Comparison of ENCODE assay signal across 29 mouse cellular contexts in genomic region chr4:40106004-40106536, GRCm38 (mm10). TPM values are rescaled to one million over a fixed set of nuclear protein-coding genes. Genes with fewer than 3 reads are reported as not detected.
DNase-seq lines count a peak whose midpoint lies in the region; ATAC-seq and TF ChIP-seq lines count a peak whose summit lies in the region.
"Had no signal": no experiment of that assay in that cellular context is flagged by ENCODE, and none has a peak within 500 bp of the region (broad histone marks: within the 10 kb centered on the region; RNA-seq: fewer than 3 reads in every experiment).

No protein-coding gene starts in this region.

- no peaks in the 10 kb centered on the region for H3K36me3 ChIP-seq in forebrain, embryonic 13.5 days (ENCODE audit: poor library complexity, severe bottlenecking)
- H3K36me3 ChIP-seq in forebrain, embryonic 10.5 days (replicated peaks): no peaks in the 10 kb centered on the region
- no peaks in the 10 kb centered on the region for H3K36me3 ChIP-seq in forebrain, embryonic 16.5 days (ENCODE audit: control insufficient read depth, insufficient read depth)
- no peaks in the 10 kb centered on the region for H3K36me3 ChIP-seq in forebrain, postnatal 0 days (ENCODE audit: insufficient read depth)
- H3K36me3 ChIP-seq: embryonic facial prominence, embryonic 10.5 days; embryonic facial prominence, embryonic 13.5 days; heart, embryonic 12.5 days; heart, embryonic 15.5 days; hindbrain, embryonic 12.5 days; hindbrain, embryonic 15.5 days; intestine, embryonic 15.5 days had no signal

- H3K4me2 ChIP-seq in forebrain, embryonic 13.5 days: no peak overlapping the region
- H3K4me2 ChIP-seq in forebrain, embryonic 16.5 days (ENCODE audit: low read length): no peak overlapping the region
- no peak overlapping the region for H3K4me2 ChIP-seq in forebrain, postnatal 0 days (ENCODE audit: low read depth)
- H3K4me2 ChIP-seq: embryonic facial prominence, embryonic 13.5 days; heart, embryonic 12.5 days; heart, embryonic 15.5 days; hindbrain, embryonic 12.5 days; hindbrain, embryonic 15.5 days; intestine, embryonic 15.5 days had no signal

- no peaks in the 10 kb centered on the region for H3K9me3 ChIP-seq in forebrain, embryonic 13.5 days (replicated peaks)
- no peaks in the 10 kb centered on the region for H3K9me3 ChIP-seq in forebrain, embryonic 10.5 days
- peaks cover 2% of the 10 kb centered on the region; the same call in 1 of the 2 replicates for H3K9me3 ChIP-seq in forebrain, embryonic 16.5 days (ENCODE audit: control insufficient read depth, low read length)
- no peaks in the 10 kb centered on the region for H3K9me3 ChIP-seq in forebrain, postnatal 0 days (ENCODE audit: low read length)
- H3K9me3 ChIP-seq: embryonic facial prominence, embryonic 10.5 days; embryonic facial prominence, embryonic 13.5 days; heart, embryonic 12.5 days; heart, embryonic 15.5 days; hindbrain, embryonic 12.5 days; hindbrain, embryonic 15.5 days; intestine, embryonic 15.5 days had no signal

- no peak overlapping the region for H3K27ac ChIP-seq in forebrain, embryonic 13.5 days
- no peak overlapping the region for H3K27ac ChIP-seq in forebrain, embryonic 10.5 days
- H3K27ac ChIP-seq in forebrain, embryonic 16.5 days (ENCODE audit: low read length): no peak overlapping the region
- H3K27ac ChIP-seq in forebrain, postnatal 0 days (ENCODE audit: low read depth, low read length): no peak overlapping the region
- H3K27ac ChIP-seq: embryonic facial prominence, embryonic 10.5 days; embryonic facial prominence, embryonic 13.5 days; gastrocnemius, adult 2 months; heart, embryonic 15.5 days; hindbrain, embryonic 12.5 days; hindbrain, embryonic 15.5 days; intestine, embryonic 15.5 days had no signal

- H3K27me3 ChIP-seq in forebrain, embryonic 13.5 days: no peaks in the 10 kb centered on the region
- H3K27me3 ChIP-seq in forebrain, embryonic 10.5 days (ENCODE audit: poor library complexity, severe bottlenecking): no peaks in the 10 kb centered on the region
- H3K27me3 ChIP-seq in forebrain, embryonic 16.5 days (replicated peaks; ENCODE audit: control insufficient read depth, insufficient read depth, low read length): no peaks in the 10 kb centered on the region
- no peaks in the 10 kb centered on the region for H3K27me3 ChIP-seq in forebrain, postnatal 0 days (ENCODE audit: insufficient read depth, low read length)
- H3K27me3 ChIP-seq: embryonic facial prominence, embryonic 13.5 days; heart, embryonic 12.5 days; heart, embryonic 15.5 days; hindbrain, embryonic 12.5 days; hindbrain, embryonic 15.5 days; intestine, embryonic 15.5 days had no signal

- peaks cover 8% of the 10 kb centered on the region; the same call in 1 of the 2 replicates for H3K4me1 ChIP-seq in forebrain, embryonic 13.5 days
- peaks cover 13% of the 10 kb centered on the region for H3K4me1 ChIP-seq in forebrain, embryonic 10.5 days
- 0 out of 2 replicates have a peak, but pooled peaks cover 2% of the 10 kb centered on the region for H3K4me1 ChIP-seq in forebrain, embryonic 16.5 days (replicated peaks; ENCODE audit: control insufficient read depth, insufficient read depth, low read length)
- H3K4me1 ChIP-seq in forebrain, postnatal 0 days (ENCODE audit: insufficient read depth): no peaks in the 10 kb centered on the region
- H3K4me1 ChIP-seq: embryonic facial prominence, embryonic 10.5 days; embryonic facial prominence, embryonic 13.5 days; heart, embryonic 12.5 days; heart, embryonic 15.5 days; hindbrain, embryonic 15.5 days; intestine, embryonic 15.5 days had no signal

- DNase-seq in forebrain, embryonic 10.5 days (ENCODE audit: extremely low spot score, low spot score): no peak
- no peak for DNase-seq in forebrain, postnatal 0 days
- peak; percentile 87 for DNase-seq in R1 (ENCODE audit: low read depth, low spot score)
- no peak for DNase-seq in urinary bladder, adult 2 months (ENCODE audit: low spot score)
- DNase-seq in heart, adult 8-10 months (ENCODE audit: low spot score): no peak
- DNase-seq: adrenal gland, postnatal 10 days; adrenal gland, postnatal 36 days; cerebellum, adult 11-12 months; cerebellum, adult 8-10 months; cerebellum, postnatal 10 days; cerebellum, postnatal 36 days; embryo, embryonic 11 days; gastrocnemius, adult 2 months; gastrocnemius, postnatal 14 days; heart, adult 11 months; heart, postnatal 10 days; heart, postnatal 36 days; kidney, adult 11 months; kidney, adult 8-10 months had no signal

- whole genome bisulfite sequencing in forebrain, embryonic 13.5 days: 13% methylated on average over 8 of the region's 8 CpGs
- 37% methylated on average over 8 of the region's 8 CpGs for WGBS in forebrain, embryonic 10.5 days
- 15% methylated on average over 8 of the region's 8 CpGs for WGBS in forebrain, embryonic 16.5 days
- WGBS in forebrain, postnatal 0 days: 19% methylated on average over 8 of the region's 8 CpGs

- H3K9ac ChIP-seq in forebrain, embryonic 13.5 days: no peak overlapping the region
- no peak overlapping the region for H3K9ac ChIP-seq in forebrain, embryonic 16.5 days (replicated peaks; ENCODE audit: low read depth, low read length)
- no peak overlapping the region for H3K9ac ChIP-seq in forebrain, postnatal 0 days
- H3K9ac ChIP-seq: embryonic facial prominence, embryonic 13.5 days; heart, embryonic 12.5 days; heart, embryonic 15.5 days; hindbrain, embryonic 12.5 days; hindbrain, embryonic 15.5 days; intestine, embryonic 15.5 days had no signal

- H3K4me3 ChIP-seq in forebrain, embryonic 13.5 days: no peak overlapping the region
- no peak overlapping the region for H3K4me3 ChIP-seq in forebrain, embryonic 10.5 days
- no peak overlapping the region for H3K4me3 ChIP-seq in forebrain, embryonic 16.5 days (replicated peaks; ENCODE audit: low read length)
- no peak overlapping the region for H3K4me3 ChIP-seq in forebrain, postnatal 0 days (ENCODE audit: low read depth, low read length)
- H3K4me3 ChIP-seq: embryonic facial prominence, embryonic 10.5 days; embryonic facial prominence, embryonic 13.5 days; erythroblast, embryonic 14.5 days; gastrocnemius, adult 2 months; heart, embryonic 12.5 days; heart, embryonic 15.5 days; hindbrain, embryonic 12.5 days; hindbrain, embryonic 15.5 days; intestine, embryonic 15.5 days had no signal

- ATAC-seq in forebrain, embryonic 13.5 days: 0 out of 2 replicates have a peak, but pooled peaks have one; percentile 45
- ATAC-seq in forebrain, embryonic 16.5 days: peak; percentile 57
- ATAC-seq in forebrain, postnatal 0 days: no peak
- ATAC-seq: intestine, embryonic 15.5 days had no signal

- no peak for TF ChIP-seq CTCF in forebrain, postnatal 0 days (IDR thresholded peaks at IDR 0.05; ENCODE audit: low read depth)

RNA-seq across cellular contexts. Expression of gene Aco1, which starts 36.8 kb away (rescaled TPM):
- polyA plus RNA-seq in forebrain, embryonic 13.5 days (2015; fragmentation: Nextera tagmentation; extraction: Ambion mirVana): 50.7 and 55.9 TPM in 2 replicates
- polyA plus RNA-seq in forebrain, embryonic 10.5 days (2016; fragmentation: Nextera tagmentation; extraction: Ambion mirVana): 53.3 and 54.3 TPM in 2 replicates
- 54.3 and 58.3 TPM in 2 replicates for polyA plus RNA-seq in forebrain, embryonic 16.5 days (2015; fragmentation: Nextera tagmentation; extraction: Ambion mirVana)
- total RNA-seq in forebrain, postnatal 0 days (2014; rRNA removed): 53.6 and 59.6 TPM in 2 replicates
- polyA plus RNA-seq in forebrain, postnatal 0 days (2015; fragmentation: Nextera tagmentation; extraction: Ambion mirVana): 35.0 and 40.0 TPM in 2 replicates
- 56.1 and 58.4 TPM in 2 replicates for polyA plus RNA-seq in urinary bladder, adult 2 months (2012; rRNA removed)
- 10 to 100 TPM; 24.3 to 30.2 (median 26.3) TPM for total RNA-seq in heart, adult 8-10 months (2022)
